Mouse (Mus musculus): ENCODE data around the gene Ankrd17. TPM values are rescaled to one million over a fixed set of nuclear protein-coding genes. Genes with fewer than 3 reads are reported as not detected.

Ankrd17 gene
- polyA plus RNA-seq, 2 experiments, result 10.8 to 14.4 TPM

DNA sequence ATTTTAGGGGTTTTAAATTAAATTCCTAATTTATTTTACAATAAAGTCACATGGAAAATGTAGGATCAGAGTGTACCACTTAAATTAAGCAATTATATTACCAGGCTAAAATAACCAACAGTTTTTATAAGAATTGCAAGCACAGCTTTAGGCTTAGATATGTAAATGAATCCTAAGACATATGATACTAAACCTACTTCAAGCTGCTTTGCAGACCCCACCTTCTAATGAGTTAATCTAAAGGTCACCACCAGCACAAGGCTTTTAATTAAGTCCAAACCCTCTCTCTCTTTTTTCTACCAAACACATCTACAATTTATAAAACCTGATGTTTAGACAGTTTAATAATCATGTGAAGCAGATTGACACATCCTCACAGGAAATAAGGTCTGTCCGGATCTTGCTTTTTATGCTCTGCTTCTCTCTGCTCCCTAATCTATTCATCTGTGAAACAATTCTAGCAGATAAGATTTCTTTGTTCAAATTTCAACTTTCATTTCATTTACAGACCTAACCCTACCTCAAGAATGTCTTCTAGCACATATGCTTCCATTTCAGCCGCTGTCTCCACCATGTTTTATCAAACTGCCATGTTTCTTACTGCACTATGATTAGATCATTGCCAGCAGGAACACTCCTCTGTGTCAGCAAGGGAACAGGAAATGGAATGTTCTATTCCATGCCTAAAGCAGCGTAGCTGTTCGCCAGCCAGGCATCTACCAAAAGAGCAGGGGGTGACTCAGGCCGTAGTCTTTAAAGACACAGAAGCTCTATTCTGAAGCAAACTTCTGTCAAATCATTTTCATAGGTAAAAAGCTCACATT is 27.0 kb downstream of the Ankrd17 start:
- ATAC-seq (ENCODE audit: insufficient read depth) (0 out of 2 replicates have a peak, but pooled peaks have one; percentile 48), DNase-seq (ENCODE audit: low read depth in 3 of 3, low spot score in 3 of 3) (peak in 1 of 3 experiments; percentile 19)
- Histone ChIP-seq H3K4me1 (replicated peaks; ENCODE audit: control insufficient read depth in 2 of 2, insufficient read depth in 2 of 2, low read length in 1 of 2) (peaks cover 0 to 9% of the 10 kb centered on the region in 2 experiments; a peak in 3 of 4 replicates), H3K27ac (no peak overlapping the region), H3K27me3 (ENCODE audit: control insufficient read depth, insufficient read depth, low read length) (no peaks in the 10 kb centered on the region), H3K4me2 (ENCODE audit: low read depth) (peak overlapping the region; percentile 32), H3K36me3 (replicated peaks; ENCODE audit: control insufficient read depth, insufficient read depth, low read depth) (no peaks in the 10 kb centered on the region), H3K9ac (replicated peaks) (no peak overlapping the region), H3K4me3 (ENCODE audit: insufficient read depth in 1 of 2, low read depth in 2 of 2, low read length in 2 of 2) (no peak overlapping the region), H3K9me3 (ENCODE audit: control insufficient read depth, low read length) (no peaks in the 10 kb centered on the region)
- WGBS (ENCODE audit: insufficient replicate concordance), result 10% methylated on average over 5 of the region's 5 CpGs
- TF ChIP-seq EP300 (IDR thresholded peaks at IDR 0.05; ENCODE audit: low read depth) (no peak), CTCF (IDR thresholded peaks at IDR 0.05; ENCODE audit: low read depth) (no peak)

DNA sequence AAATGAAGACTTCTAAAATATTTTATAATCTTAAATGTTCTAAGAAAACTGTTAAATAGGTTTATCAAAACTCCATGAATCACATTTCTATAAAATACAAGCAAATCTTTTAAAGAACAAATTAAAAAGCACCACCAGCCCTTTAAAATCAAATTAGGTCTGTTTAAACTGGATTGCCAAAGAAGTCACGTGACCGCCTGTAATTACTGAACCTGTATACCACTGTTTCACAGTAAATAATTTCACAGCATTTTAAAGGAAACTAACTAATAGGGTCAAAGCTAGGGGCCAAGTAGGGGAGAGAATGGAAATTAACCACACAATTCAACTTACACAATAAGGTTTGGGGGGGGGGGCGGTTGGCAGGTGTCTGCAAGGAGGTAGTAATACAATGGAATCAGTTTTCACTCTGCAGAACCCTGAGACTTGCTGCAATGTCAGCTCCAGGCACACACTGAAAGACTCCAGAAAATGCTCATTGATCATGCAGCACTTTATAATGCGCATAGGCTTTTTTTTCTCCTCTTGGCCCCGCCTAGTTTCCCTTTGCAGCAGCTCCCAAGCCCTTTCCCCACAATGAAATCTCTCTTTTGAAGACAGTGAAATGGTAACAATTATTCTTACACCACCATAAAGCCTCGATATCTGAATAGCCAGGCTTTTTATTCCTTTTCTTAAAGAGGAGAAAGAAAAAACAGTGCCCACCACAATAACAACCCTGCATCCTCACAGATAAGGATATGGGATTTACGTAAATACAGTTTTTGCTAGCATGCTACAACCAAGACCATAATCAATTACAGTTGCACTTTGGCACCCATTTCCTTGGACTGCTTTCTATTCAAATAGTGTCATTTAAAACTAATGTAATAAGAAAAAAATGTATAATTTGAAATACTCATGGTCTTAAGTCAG is 27.9 kb downstream of the Ankrd17 start:
- Histone ChIP-seq H3K36me3 (replicated peaks; ENCODE audit: control insufficient read depth, insufficient read depth, low read depth) (no peaks in the 10 kb centered on the region), H3K4me3 (ENCODE audit: insufficient read depth in 1 of 2, low read depth in 2 of 2, low read length in 2 of 2) (no peak overlapping the region), H3K27me3 (ENCODE audit: control insufficient read depth, insufficient read depth, low read length) (no peaks in the 10 kb centered on the region), H3K27ac (no peak overlapping the region), H3K9me3 (ENCODE audit: control insufficient read depth, low read length) (no peaks in the 10 kb centered on the region), H3K4me1 (replicated peaks; ENCODE audit: control insufficient read depth in 2 of 2, insufficient read depth in 2 of 2, low read length in 1 of 2) (peaks cover 0 to 9% of the 10 kb centered on the region in 2 experiments; a peak in 3 of 4 replicates), H3K4me2 (ENCODE audit: low read depth) (no peak overlapping the region), H3K9ac (replicated peaks) (no peak overlapping the region)
- no peak for DNase-seq (ENCODE audit: low read depth in 3 of 3, low spot score in 3 of 3)
- ATAC-seq (ENCODE audit: insufficient read depth), result peak; percentile 43; the same call in 1 of the 2 replicates
- WGBS (ENCODE audit: insufficient replicate concordance), result 42% methylated on average over 7 of the region's 7 CpGs
- TF ChIP-seq EP300 (IDR thresholded peaks at IDR 0.05; ENCODE audit: low read depth) (no peak), CTCF (IDR thresholded peaks at IDR 0.05; ENCODE audit: low read depth) (no peak)

DNA sequence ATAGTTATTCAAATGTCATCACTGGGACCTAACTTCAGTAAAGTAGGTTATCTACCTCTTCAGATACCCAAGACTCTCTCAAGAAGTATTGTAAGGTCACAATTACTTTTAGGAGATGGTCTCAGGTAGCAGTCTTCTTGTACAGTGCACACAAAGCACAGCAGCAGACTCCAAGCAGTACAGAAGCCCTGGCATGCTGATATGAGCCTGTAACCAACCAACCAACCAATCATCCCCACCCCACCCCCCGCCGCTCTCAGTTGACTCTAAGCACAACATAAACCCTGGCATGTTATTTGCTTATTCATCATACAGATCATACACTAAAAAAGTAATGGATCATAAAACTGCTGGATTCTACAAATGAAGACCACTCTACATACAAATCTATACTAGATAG is 33.9 kb downstream of the Ankrd17 start:
- no peaks in the 10 kb centered on the region for H3K36me3 ChIP-seq (replicated peaks; ENCODE audit: control insufficient read depth, insufficient read depth, low read depth)
- no peaks in the 10 kb centered on the region for H3K9me3 ChIP-seq (ENCODE audit: control insufficient read depth, low read length)
- H3K9ac ChIP-seq (replicated peaks), result no peak overlapping the region
- no peak overlapping the region for H3K27ac ChIP-seq
- WGBS (ENCODE audit: insufficient replicate concordance), result 71% methylated on average over 2 of the region's 2 CpGs
- TF ChIP-seq CTCF (IDR thresholded peaks at IDR 0.05; ENCODE audit: low read depth), result no peak
- TF ChIP-seq EP300 (IDR thresholded peaks at IDR 0.05; ENCODE audit: low read depth), result no peak
- H3K4me3 ChIP-seq (ENCODE audit: insufficient read depth in 1 of 2, low read depth in 2 of 2, low read length in 2 of 2), result no peak overlapping the region
- ATAC-seq (ENCODE audit: insufficient read depth) (peak; percentile 28; the same call in 1 of the 2 replicates), DNase-seq (ENCODE audit: low read depth in 3 of 3, low spot score in 3 of 3) (no peak)
- H3K4me1 ChIP-seq (replicated peaks; ENCODE audit: control insufficient read depth in 2 of 2, insufficient read depth in 2 of 2, low read length in 1 of 2), result peaks cover 0 to 2% of the 10 kb centered on the region in 2 experiments; a peak in 2 of 4 replicates
- H3K4me2 ChIP-seq (ENCODE audit: low read depth), result no peak overlapping the region
- no peaks in the 10 kb centered on the region for H3K27me3 ChIP-seq (ENCODE audit: control insufficient read depth, insufficient read depth, low read length)

DNA sequence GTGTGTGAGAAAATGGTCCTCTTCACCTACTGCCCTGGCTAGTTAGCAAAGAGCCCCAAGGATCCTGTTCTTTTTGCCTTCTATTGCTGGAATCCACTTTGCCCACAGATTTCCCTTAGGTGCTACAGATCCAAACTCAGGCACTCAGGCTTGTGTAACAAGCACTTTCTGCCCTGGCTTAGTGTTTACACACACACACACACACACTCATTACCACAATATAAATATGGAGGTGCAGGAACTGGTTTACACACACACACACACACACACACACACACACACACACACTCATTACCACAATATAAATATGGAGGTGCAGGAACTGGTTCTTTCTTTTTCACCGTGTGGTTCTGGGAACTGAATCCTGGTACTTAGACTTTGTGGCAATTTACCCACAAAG is 35.3 kb downstream of the Ankrd17 start:
- DNase-seq (ENCODE audit: low read depth in 3 of 3, low spot score in 3 of 3) (no peak), ATAC-seq (ENCODE audit: insufficient read depth) (no peak)
- H3K27ac ChIP-seq, result no peak overlapping the region
- no peak overlapping the region for H3K9ac ChIP-seq (replicated peaks)
- no peak overlapping the region for H3K4me2 ChIP-seq (ENCODE audit: low read depth)
- H3K4me1 ChIP-seq (replicated peaks; ENCODE audit: control insufficient read depth in 2 of 2, insufficient read depth in 2 of 2, low read length in 1 of 2), result peaks cover 0 to 2% of the 10 kb centered on the region in 2 experiments; a peak in 2 of 4 replicates
- H3K4me3 ChIP-seq (ENCODE audit: insufficient read depth in 1 of 2, low read depth in 2 of 2, low read length in 2 of 2), result no peak overlapping the region
- H3K27me3 ChIP-seq (ENCODE audit: control insufficient read depth, insufficient read depth, low read length), result no peaks in the 10 kb centered on the region
- TF ChIP-seq EP300 (IDR thresholded peaks at IDR 0.05; ENCODE audit: low read depth) (no peak), CTCF (IDR thresholded peaks at IDR 0.05; ENCODE audit: low read depth) (no peak)
- no peaks in the 10 kb centered on the region for H3K36me3 ChIP-seq (replicated peaks; ENCODE audit: control insufficient read depth, insufficient read depth, low read depth)
- no peaks in the 10 kb centered on the region for H3K9me3 ChIP-seq (ENCODE audit: control insufficient read depth, low read length)
- WGBS (ENCODE audit: insufficient replicate concordance), result 40% methylated on average over 1 of the region's 1 CpGs
